Mouse (Mus musculus) right cerebral cortex, postnatal 14 days (tissue): ENCODE results near the gene Meis2.
A peak's percentile ranks its signal among the peaks of the same experiment; 100 is the strongest.

Experiments
- DNase-seq: peaks from one replicate; pipeline ENCODE4 v3.0.0; 2022

The Meis2 gene

GRCm38 (mm10) chr2:115890715-115891114, 174.9 kb downstream of the Meis2 start:
- DNase-seq, result no peak

DNA sequence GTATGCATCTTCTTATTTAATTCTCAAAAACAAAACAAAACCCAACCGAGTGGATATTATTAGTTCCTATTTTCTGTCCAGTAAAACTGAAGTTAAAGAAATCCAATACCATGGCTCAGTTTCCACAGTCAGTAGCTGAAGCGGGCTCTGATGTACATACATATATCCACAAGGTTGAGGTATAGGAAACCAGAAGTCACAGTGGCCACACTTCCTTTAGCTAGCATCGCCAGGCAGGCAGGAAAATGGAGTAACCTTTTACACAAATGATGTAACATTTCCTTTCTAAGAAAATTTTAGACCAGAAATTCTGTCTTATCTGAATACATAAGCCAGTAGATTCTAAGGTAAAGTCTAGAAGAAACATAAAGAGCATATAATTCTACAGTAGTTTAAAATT, 175.6 kb downstream of the Meis2 start:
- no peak for DNase-seq

DNA sequence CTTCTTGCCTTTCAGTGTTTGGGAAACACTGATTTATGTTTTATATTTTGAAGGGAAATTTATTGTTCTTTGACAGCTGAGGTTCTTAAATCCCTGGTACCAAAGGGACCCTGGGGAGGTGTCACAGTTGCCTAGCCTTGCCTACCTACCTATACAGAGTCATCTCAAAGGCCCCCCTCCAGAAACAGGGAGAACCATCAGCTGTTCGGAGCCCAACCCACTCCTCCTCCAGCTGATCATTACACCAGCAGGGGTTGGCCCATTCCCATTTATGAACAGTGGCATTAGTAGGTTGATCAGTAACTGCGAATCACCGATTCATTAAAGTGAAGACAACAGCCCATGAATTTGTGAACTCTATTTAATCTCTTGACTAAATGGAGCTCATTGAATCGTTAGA, 176.4 kb downstream of the Meis2 start:
- no peak for DNase-seq

DNA sequence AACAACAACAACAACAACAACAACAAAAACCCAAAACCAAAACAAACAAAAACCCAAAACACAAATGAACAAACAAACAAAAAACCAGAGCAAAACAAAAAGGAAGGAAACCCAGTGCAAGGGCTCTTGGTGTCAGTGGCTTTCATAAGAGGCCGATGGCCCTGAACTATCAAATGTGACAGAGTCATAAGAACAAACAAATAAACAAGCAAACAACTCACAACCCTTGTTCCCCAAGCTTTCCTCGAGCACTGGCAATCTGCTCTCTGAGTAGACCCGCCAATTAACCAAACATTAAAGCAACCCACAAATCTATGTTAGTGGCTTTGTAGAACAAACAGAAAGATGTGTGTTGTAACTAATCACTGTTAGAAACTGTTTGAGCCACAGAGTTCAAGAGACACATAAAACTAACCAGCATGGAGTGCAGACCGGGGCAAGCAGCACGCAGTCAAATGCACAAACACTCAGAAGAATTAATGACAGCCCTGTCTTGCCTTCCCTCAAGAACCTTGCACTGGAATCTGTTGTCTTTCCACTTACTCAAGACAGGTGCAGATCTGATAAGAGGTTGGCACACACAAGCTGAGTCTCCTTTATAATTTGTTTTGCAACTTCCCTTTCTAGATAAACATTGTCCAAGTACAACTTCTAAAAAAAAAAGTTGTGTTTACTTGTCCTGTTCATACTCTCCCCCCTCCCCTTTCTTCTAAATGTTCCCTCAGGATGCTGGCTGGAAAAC, 177.1 kb downstream of the Meis2 start:
- DNase-seq, result no peak

DNA sequence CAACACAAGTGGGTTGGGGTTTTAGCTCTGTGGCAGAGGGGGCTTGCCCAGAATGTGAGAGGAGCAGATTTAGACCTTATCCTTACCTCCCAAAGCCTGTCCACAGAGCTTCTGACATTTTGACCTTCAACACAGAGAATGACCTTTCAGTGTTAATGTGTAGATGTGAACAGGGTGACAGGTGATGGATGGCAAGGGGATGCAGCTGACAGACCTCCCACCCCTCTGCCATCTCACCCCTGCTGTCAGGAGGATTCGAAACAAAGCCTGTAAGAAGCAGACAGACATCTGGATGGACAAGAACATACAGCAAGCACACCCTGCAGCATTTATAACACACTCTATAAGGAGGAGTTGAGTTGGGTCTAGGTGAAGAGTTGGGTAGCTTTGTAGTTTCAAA, 178.0 kb downstream of the Meis2 start:
- DNase-seq, result no peak

- DNase-seq, result no peak
These were observed 181.5 kb downstream of the Meis2 start for GRCm38 (mm10) chr2:115884184-115884583.

- DNase-seq, result no peak
These were observed 182.1 kb downstream of the Meis2 start for GRCm38 (mm10) chr2:115883520-115883919.

GRCm38 (mm10) chr2:115875802-115876531, 189.7 kb downstream of the Meis2 start:
- no peak for DNase-seq

DNA sequence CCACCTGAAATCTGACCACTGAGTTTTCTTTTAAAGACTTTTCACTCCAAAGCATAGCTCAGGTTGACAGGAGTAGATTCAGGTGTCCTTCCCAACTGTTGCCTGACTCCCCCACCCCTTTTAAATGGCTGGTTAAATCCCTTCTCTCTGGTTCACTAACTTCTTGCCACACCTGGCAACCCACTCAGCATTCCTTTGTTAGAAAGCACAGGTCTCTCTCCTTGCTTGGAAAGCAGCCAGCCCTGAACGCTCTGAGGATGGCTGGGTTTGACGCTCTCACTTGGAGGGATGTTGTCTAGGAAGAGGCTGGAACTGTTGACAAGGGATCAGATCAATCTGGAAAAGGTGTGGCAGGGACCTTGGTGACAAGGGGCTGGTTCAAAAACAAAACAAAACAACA, 192.8 kb downstream of the Meis2 start:
- no peak for DNase-seq

- DNase-seq, result no peak
These were observed 195.7 kb downstream of the Meis2 start for GRCm38 (mm10) chr2:115869966-115870365.

GRCm38 (mm10) chr2:115860600-115861347, 204.9 kb downstream of the Meis2 start:
- no peak for DNase-seq

DNA sequence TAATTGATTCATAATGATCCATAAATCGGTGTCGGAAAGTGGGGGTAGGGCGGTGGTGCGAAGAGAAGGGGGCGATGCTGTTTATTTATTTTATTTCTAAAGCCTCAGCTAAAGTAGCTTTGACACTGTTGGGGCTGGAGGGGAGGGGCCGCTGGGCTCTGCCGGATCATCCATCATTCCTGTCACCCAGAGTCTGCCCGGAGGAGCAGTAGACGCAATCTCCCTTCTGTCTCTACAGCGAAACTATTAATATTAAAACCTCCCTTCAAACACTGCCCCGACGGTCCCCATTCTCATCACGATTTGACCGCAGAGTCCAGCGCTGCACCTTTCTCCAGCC, 205.5 kb downstream of the Meis2 start:
- no peak for DNase-seq

DNA sequence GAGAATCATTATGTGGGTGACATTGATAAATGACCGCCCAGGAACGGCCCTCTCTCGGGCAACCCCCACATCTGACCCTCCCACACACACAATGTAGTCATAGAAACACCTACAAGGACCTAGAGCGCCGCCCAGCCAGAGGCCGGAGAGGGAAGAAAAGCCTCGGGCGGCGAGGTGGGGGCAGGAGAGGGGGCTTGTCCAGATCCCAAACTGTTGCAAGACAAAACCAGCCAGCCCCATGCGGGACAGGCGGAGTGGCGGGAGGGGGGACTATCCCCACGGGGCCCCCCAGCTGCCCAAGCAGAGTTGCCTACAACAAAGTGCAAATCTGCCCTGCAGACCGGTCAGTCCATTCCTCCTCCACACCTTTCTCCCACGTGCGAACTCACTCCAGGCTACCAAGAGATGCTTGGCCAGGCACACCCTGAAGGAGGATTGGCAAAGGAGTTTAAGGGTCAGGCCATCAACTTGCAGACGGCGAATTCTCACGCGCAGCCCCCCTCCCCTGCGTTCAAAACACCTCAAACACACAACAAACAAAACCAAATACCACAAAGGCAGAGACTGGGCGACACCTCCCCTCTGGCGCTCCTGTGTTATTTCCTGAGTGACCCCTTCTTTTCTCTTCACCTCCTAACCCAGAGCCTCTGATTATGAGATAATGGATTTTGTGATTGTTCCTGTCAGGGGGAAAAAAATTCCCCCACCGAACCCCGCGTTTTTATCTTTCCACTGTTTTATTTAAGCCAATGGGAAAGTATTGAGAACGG, 206.1 kb downstream of the Meis2 start:
- peak; percentile 17 for DNase-seq

GRCm38 (mm10) chr2:115858927-115859326, 206.7 kb downstream of the Meis2 start:
- no peak for DNase-seq

DNA sequence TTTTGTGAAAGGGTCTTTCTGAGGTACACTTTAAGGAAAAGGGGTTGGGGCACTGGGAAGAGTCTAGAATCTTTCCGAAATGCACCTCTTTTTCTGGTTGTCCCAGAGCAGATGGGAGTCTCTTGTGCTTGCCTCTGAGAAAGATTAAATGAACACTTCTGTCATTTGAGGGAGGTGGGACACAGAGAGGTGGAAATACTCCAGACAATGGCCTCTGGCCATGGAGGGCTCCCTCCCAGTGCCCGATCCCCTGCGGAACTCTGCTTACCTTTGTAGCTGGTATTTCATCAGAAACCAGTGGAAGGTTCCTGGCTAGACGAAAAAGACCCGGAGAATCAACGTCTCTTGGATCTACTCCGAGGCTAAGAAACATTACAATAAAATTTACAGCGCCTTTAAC, 207.4 kb downstream of the Meis2 start:
- DNase-seq, result no peak

DNA sequence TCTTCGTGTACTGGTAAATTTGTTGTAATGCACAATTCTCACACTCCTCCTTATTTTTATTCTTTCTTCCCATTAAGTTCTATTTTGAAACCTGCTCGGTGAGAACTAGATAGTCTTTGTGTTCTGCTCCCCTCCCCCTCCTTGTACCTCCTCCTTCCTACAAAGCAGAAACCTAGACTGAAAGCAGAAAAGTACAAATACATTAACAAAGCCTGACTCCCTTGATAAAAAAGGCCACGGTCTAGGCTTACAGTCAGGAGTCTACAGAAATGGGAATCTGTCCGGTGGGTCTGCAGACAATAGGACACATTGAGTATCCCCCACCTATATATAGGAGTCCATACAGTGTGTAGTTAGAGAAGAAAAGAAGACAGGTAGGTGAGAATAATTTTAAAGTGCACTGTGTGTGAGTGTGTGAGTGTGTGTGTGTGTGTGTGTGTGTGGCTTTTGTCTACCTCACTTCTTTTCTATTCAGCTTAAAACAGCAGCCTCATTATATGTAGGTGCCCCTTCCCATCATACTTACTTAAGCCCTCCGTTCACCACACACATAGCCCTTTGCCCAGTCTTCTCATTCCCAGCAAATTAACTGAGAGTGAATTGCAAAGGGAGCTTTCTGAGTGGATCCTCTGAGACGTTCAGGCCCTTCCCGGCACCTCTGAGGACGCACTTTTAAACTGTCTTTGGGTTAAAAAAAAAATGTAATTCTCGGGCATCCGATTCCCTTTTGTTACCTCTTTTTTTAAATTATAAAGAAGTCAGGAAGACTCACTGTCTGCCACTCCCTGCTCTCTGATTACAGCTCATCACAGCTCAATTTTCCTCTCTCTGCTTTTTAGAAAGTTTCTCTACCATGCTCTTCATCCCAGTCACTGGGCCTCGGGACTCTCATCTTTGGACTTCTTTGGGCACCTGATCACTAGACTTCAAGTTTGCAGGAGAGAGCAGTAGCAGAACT, 208.2 kb downstream of the Meis2 start:
- DNase-seq, result no peak

- DNase-seq, result no peak
These were observed 209.1 kb downstream of the Meis2 start for GRCm38 (mm10) chr2:115856401-115857073.

- DNase-seq, result peak; percentile 94
These were observed 209.9 kb downstream of the Meis2 start for GRCm38 (mm10) chr2:115855511-115856400.

- DNase-seq, result peak; percentile 18
These were observed 210.8 kb downstream of the Meis2 start for GRCm38 (mm10) chr2:115854828-115855311.
